Mouse (Mus musculus) bone marrow, adult 2 months (tissue): Measurements from ENCODE around the gene Lrrc8d.

Experiments
- CTCF ChIP-seq: fragments of 200-500 bp; IDR thresholded peaks from 2 replicates; pipeline ENCODE4 v1.5.1; 2011; ENCODE audit warnings: low read length, control low read depth; ENCODE audit not compliant: control insufficient read depth, insufficient read depth
- POLR2A ChIP-seq: fragments of 200-500 bp; IDR thresholded peaks from 2 replicates; pipeline ENCODE4 v1.6.1; 2011; ENCODE audit warnings: low read depth, mild to moderate bottlenecking, control low read depth, low read length, borderline replicate concordance; ENCODE audit not compliant: control insufficient read depth

DNA sequence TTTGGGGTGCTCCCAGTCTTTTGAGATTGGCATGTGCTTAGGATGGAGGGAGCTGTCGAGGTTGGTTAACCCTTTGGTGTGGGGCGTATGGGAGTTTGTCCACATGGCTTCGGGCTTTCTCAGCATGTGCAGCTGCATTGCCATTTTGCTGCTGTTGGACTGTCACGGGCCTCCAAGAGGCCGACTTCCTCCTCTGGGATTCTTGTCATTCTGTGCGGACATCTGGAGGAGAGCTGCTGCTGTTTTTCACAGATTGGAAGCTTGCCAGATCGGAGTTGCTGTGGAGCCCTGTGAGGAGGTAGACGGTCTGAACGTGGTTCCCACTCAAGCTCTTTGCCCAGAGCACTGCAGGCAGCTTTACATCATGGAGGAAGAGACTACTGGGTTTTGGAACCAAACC is 4.8 kb downstream of the Lrrc8d start:
- TF ChIP-seq POLR2A = no peak
- TF ChIP-seq CTCF = no peak
